Mouse (Mus musculus) adrenal gland, postnatal 4 days (tissue): ENCODE measurements around the gene Sbk1. TPM values are rescaled to one million over a fixed set of nuclear protein-coding genes. Genes with fewer than 3 reads are reported as not detected.
"Not testable (repeated sequence)": the region's sequence is repeated elsewhere in the genome, so short reads cannot be mapped to it uniquely, and the experiment has no call there.

Experiments
- DNase-seq, 2 experiments: peaks; one replicate each; pipeline ENCODE4 v3.0.0; 2021 to 2022; ENCODE audit warnings: low spot score in 2 of 2, mixed read lengths in 2 of 2
- total RNA-seq, 2 experiments: library from RNA; stranded (reverse); gene quantifications; 2 replicates each; pipeline ENCODE4 v1.2.3; 2021

Sbk1 gene
- total RNA-seq, 2 experiments from 2014 or later: 60.4 to 60.6 TPM

DNA sequence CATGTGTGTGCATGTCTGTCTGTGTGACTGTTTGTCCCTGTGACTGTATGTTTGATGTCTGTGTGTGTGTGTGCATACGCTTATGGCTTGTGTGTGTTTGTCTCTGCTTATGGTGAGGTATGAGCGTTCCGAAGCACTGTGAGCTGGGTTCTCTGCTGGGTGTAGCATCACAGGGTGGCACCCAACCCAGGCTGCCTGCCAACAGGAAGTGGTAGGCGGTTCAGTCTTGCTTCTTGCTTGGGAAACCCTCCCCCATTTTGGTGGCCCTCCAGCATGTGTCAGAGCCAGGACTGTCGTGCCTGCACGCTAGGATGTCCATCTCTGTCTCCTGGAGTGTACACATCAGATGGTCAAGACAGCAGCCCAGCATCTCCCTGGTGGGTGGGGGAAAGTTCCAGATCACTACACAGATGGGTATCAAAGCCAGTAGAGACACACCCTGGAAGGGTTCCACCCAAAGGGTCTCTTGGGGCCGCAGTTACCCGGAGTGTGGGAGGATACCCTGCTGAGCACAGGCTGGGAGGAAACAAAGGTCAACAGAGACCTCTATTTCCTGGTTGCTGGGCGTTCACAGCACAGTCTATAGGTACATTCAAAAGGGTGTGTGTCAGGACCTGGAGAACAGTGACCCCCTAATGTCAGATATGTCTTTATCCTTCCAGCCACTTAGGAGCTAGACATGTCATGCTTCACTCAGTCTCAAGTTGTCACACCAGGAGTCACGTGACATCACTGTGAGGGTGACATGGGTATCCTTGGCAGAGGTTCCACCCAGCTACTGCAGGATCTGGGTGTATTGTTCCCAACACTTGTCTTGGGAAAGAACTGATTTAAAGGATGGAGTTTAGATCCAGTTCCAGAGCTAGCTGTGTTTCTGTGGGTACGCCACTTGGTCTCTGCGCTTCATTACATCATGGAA is 13.1 kb downstream of the Sbk1 start:
- DNase-seq: no peak

DNA sequence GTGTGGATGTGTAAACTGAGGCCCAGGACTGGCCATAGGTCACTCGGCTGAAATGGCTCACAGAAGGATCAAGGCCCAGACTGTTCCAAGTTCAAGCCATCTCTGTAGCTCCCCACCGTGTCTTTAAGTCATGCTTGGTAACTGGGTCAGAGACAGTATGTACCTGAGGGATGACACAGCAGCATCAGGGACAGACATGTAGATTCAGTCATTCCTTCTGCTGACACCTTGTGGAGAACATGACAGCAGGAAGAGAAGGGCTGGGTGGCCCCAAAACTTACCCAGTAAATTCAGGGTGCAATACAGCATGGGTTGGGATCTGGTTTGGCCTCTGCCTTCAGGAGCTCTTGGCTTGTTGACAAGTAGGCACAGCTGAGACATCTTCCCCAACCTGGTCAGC is 13.9 kb downstream of the Sbk1 start:
- no peak for DNase-seq

DNA sequence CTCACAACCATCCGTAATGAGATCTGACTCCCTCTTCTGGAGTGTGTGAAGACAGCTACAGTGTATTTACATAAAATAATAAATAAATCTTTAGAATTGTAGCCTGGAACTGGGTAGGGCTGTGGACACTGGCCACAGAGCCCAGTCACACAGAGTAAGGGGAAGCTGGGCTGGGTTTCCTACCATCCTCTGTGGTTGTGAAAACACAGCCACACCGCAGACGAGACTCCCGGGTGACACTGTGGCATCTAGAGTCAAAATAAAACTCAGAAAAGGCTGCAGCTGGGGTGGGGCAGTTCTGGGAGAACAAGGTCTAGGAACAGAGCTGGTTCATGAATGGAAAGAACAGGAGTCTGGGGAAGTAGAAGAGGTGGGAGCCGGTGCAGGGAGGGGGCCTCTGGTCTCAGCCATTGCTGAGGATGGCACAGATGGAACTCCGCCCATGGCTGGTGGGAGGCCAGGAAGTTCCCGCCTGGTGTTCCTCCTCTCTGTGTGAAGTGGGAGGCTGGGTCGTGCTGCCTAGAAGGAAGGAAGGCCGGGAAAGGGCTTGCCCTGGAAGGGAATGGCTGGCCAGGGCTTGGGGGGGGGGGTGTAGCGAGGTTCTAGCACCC is 15.2 kb downstream of the Sbk1 start:
- no peak for DNase-seq

DNA sequence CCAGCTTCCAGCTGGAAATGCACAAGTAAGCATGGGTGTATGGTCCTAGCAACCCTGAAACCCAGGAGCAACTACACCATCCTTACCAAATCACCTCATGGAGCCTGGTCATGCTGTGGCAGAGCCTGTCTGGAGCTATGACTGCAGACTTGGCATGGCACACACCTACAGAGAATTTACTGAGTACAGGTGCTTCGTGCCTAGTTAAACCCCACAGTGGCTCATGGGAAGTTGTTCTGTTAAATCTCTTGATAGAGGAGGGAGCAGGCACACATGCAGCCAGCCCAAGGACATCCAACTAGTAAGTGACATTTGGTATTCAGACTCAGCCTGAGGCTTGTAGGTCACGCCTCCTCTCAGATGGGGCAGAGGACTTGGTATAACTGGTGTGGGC is 15.7 kb downstream of the Sbk1 start:
- DNase-seq: no peak

GRCm38 (mm10) chr7:126288571-126289091 is 16.2 kb downstream of the Sbk1 start:
- no peak for DNase-seq

- DNase-seq: no peak
These were observed 17.0 kb downstream of the Sbk1 start for GRCm38 (mm10) chr7:126289371-126289770.

DNA sequence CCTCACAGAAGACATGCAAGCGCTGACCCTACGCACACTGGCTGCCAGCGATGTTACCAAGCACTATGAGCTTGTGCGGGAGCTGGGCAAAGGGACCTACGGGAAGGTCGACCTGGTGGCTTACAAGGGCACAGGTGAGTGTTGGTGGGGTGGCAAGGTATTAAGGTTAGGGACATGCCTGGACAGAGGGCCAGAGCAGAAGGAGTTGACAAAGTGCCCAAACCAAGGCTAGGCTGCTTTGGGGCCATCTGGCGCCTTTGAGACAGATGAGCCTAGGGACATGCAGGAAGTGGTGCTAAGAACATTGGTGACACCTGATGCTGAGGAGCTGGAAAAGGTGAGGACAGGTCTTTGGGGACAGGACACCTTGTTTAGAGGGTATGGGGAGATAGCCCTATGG is 17.5 kb downstream of the Sbk1 start:
- DNase-seq: no peak

DNA sequence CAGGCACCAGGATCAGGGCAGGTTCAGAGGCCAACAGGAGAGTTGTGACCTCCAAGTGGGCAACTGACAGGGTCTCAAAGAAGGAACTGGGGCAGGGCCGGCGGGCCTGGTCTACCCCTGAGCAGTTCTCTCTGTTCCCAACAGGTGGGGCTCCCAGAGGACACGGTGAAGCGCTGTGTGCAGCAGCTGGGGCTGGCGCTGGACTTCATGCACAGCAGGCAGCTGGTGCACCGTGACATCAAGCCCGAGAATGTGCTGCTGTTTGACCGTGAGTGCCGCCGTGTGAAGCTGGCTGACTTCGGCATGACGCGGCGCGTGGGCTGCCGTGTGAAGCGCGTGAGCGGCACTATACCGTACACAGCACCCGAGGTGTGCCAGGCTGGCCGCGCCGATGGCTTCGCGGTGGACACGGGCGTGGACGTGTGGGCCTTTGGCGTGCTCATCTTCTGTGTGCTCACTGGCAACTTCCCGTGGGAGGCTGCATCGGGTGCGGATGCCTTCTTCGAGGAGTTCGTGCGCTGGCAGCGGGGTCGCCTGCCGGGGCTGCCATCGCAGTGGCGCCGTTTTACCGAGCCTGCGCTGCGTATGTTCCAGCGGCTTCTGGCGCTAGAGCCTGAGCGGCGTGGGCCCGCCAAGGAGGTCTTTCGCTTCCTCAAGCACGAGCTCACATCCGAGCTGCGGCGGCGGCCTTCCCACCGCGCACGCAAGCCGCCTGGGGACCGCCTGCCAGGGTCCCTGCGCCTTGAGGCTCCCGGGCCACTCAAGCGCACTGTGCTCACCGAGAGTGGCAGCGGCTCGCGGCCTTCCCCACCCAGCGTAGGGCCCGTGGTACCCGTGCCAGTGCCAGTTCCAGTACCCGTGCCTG is 19.5 kb downstream of the Sbk1 start:
- no peak for DNase-seq

GRCm38 (mm10) chr7:126293091-126293490 is 20.7 kb downstream of the Sbk1 start:
- DNase-seq: no peak

- no peak for DNase-seq
These were observed 25.4 kb downstream of the Sbk1 start for GRCm38 (mm10) chr7:126297579-126298460.

- peak in 1 of 2 experiments; percentile 47 for DNase-seq
These were observed 26.4 kb downstream of the Sbk1 start for GRCm38 (mm10) chr7:126298856-126299255.

- DNase-seq: not testable (repeated sequence)
These were observed 29.4 kb downstream of the Sbk1 start for GRCm38 (mm10) chr7:126301831-126302230.

DNA sequence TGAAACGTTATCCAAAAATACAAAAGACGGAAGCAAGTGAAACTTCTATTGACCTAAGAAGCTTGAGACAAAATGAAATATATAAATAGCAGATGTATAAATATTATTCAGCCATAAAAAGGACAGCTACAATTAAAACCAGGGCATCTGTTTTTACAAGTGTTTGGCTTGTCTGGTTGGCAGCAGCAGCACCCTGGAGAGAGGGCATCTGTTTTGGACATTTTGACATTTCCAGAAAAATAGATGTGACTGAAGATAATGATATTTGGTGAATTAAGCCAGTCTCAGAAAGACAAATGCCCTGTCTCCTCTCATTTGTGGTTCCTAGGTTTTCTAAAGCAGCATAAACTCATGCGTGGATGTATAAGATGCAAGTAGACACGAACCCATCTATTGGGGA is 39.4 kb downstream of the Sbk1 start:
- no peak for DNase-seq

GRCm38 (mm10) chr7:126313309-126313708 is 40.9 kb downstream of the Sbk1 start:
- DNase-seq: no peak

DNA sequence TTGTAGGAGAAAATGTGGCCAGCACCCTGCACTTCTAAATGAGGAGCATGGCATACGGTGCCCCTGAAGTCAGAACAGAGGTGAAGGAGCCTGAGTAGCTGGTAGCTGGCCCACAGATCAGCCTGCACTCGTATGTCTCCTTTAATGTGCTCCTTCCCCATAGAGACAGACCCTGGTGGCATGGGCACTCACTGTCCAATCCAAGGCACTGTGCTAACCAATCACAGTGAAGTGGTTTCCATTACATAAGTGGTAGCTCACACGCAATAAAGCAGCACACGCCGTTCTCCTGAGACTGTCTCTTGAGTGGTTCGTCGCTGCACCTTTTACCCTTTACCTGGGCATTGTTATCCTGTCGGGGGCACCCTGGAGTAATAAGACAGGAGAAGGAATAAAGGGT is 41.9 kb downstream of the Sbk1 start:
- no peak for DNase-seq

- DNase-seq: peak; percentile 34 to 58
These were observed 51.3 kb downstream of the Sbk1 start for GRCm38 (mm10) chr7:126323729-126324128.

GRCm38 (mm10) chr7:126324791-126325190 is 52.4 kb downstream of the Sbk1 start:
- no peak for DNase-seq

GRCm38 (mm10) chr7:126325576-126326273 is 53.3 kb downstream of the Sbk1 start:
- not testable (repeated sequence) for DNase-seq

- not testable (repeated sequence) for DNase-seq
These were observed 56.4 kb downstream of the Sbk1 start for GRCm38 (mm10) chr7:126328848-126329247.
